Mouse (Mus musculus) kidney, adult 2 months (tissue): Measurements from ENCODE around the gene S100pbp.
A peak's percentile ranks its signal among the peaks of the same experiment; 100 is the strongest.
"Not testable (repeated sequence)": the region's sequence is repeated elsewhere in the genome, so short reads cannot be mapped to it uniquely, and the experiment has no call there.

ENCODE experiments used
- CTCF ChIP-seq: fragments of 200-500 bp; conservative IDR thresholded peaks from 2 replicates; pipeline ENCODE4 v1.5.1; 2011; ENCODE audit warnings: low read depth, mild to moderate bottlenecking, control low read depth, low read length, moderate library complexity, mixed read lengths; ENCODE audit not compliant: insufficient read depth, insufficient read length
- POLR2A ChIP-seq: fragments of 200-500 bp; IDR thresholded peaks from one replicate; pipeline ENCODE4 v1.6.1; 2011; ENCODE audit warnings: low read depth, low read length, control low read depth

- not testable (repeated sequence) for TF ChIP-seq POLR2A
- 0 out of 2 replicates have a peak, but pooled peaks have one; percentile 19 for TF ChIP-seq CTCF
Observed at GRCm38 (mm10) chr4:129212486-129212885, 23.0 kb upstream of the S100pbp start.
